Mouse (Mus musculus): ENCODE results near the gene Slc25a25. TPM values are rescaled to one million over a fixed set of nuclear protein-coding genes. Genes with fewer than 3 reads are reported as not detected.

Gene Slc25a25
- total RNA-seq, 1 experiment: 22.1 TPM

DNA sequence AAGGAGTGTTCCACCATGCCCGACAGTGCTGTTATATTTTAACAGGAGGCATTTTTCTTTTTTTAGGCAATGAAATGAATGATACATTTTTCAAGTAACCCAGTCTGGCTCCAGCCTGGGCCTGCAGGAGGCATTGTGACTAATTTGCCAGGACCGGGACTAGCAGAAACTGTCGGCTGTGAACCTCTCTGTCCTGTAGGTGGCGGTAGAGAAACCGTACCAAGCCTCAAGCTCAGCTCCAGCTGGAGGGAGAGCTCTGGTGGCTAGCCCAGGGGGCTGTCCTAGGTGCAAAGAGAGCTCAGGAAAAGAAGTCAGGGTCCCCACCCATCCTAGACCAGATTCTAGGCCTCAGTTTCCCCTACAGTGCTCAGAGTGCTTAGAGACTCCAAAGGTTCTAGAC is 37.4 kb upstream of the Slc25a25 start:
- DNase-seq (ENCODE audit: low read depth, low spot score): peak; percentile 95
- Histone ChIP-seq H3K4me1 (ENCODE audit: control insufficient read depth in 2 of 2, insufficient read depth in 2 of 2, low read length in 2 of 2, poor library complexity in 1 of 2) (peaks cover 0 to 14% of the 10 kb centered on the region in 2 experiments; a peak in 2 of 4 replicates), H3K36me3 (ENCODE audit: control insufficient read depth, insufficient read depth, low read length, poor library complexity, severe bottlenecking) (no peaks in the 10 kb centered on the region), H3K27ac (ENCODE audit: insufficient read depth, low read depth, low read length, poor library complexity, severe bottlenecking) (no peak overlapping the region), H3K9ac (ENCODE audit: insufficient read depth, low read depth, low read length, poor library complexity, severe bottlenecking) (no peak overlapping the region), H3K4me3 (ENCODE audit: insufficient read depth in 1 of 2, low read depth in 1 of 2, low read length in 2 of 2, poor library complexity in 1 of 2, severe bottlenecking in 1 of 2) (peak overlapping the region in 1 of 2 experiments; percentile 41; a peak in 1 of 4 replicates), H3K9me3 (ENCODE audit: control insufficient read depth, insufficient read depth, low read depth, low read length) (no peaks in the 10 kb centered on the region)
- TF ChIP-seq HCFC1 (IDR thresholded peaks at IDR 0.05; ENCODE audit: borderline replicate concordance, insufficient read depth, low read length) (no peak), CHD2 (IDR thresholded peaks at IDR 0.05; ENCODE audit: low read depth, low read length) (no peak), ZNF384 (IDR thresholded peaks at IDR 0.05; ENCODE audit: low read depth, low read length) (0 out of 2 replicates have a peak, but pooled peaks have one; percentile 23), MAFK (IDR thresholded peaks at IDR 0.05; ENCODE audit: insufficient read depth, low read depth, low read length) (0 out of 2 replicates have a peak, but pooled peaks have one; percentile 3), ZC3H11A (IDR thresholded peaks at IDR 0.05; ENCODE audit: borderline replicate concordance, low read depth, low read length) (no peak)
- in situ Hi-C loops (cut with MboI; ENCODE audit: low sequenced_read_pairs in 2 of 2, unreplicated experiment in 2 of 2): no loop called here

DNA sequence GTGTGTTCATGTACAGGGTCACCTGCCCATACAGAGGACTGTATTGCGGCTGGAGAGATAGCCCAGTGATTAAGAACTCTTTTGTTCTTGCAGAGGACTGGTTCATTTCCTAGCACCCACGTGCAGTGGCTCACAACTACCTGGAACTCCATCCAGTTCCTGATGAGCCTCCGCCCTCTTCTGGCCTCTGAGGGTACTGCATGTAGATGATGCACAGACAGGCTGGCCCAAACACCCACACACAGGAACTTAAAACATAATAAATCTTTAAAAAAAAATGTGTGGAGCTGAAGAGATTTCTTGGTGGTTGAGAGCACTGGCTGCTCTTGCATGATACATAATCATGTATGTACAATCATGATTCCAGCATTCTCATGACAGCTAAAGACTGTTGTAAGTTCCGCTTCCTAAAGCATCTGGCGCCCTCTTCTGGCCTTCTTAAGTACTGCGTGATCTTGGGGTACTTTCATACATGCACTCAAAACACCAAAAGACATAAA is 35.9 kb upstream of the Slc25a25 start:
- in situ Hi-C loops (cut with MboI; ENCODE audit: low sequenced_read_pairs in 2 of 2, unreplicated experiment in 2 of 2): no loop called here
- no peak overlapping the region for H3K27ac ChIP-seq (ENCODE audit: insufficient read depth, low read depth, low read length, poor library complexity, severe bottlenecking)

GRCm38 (mm10) chr2:32486155-32486554 is 34.9 kb upstream of the Slc25a25 start:
- H3K4me3 ChIP-seq (ENCODE audit: insufficient read depth in 1 of 2, low read depth in 1 of 2, low read length in 2 of 2, poor library complexity in 1 of 2, severe bottlenecking in 1 of 2): no peak overlapping the region
- DNase-seq (ENCODE audit: low read depth, low spot score): no peak
- H3K9me3 ChIP-seq (ENCODE audit: control insufficient read depth, insufficient read depth, low read depth, low read length): no peaks in the 10 kb centered on the region
- no peak overlapping the region for H3K27ac ChIP-seq (ENCODE audit: insufficient read depth, low read depth, low read length, poor library complexity, severe bottlenecking)
- 0 out of 4 replicates have a peak, but pooled peaks cover 0 to 4% of the 10 kb centered on the region in 2 experiments for H3K4me1 ChIP-seq (ENCODE audit: control insufficient read depth in 2 of 2, insufficient read depth in 2 of 2, low read length in 2 of 2, poor library complexity in 1 of 2)
- no peaks in the 10 kb centered on the region for H3K36me3 ChIP-seq (ENCODE audit: control insufficient read depth, insufficient read depth, low read length, poor library complexity, severe bottlenecking)
- no peak overlapping the region for H3K9ac ChIP-seq (ENCODE audit: insufficient read depth, low read depth, low read length, poor library complexity, severe bottlenecking)
- in situ Hi-C loops (cut with MboI; ENCODE audit: low sequenced_read_pairs in 2 of 2, unreplicated experiment in 2 of 2): no loop called here
- TF ChIP-seq ZNF384 (IDR thresholded peaks at IDR 0.05; ENCODE audit: low read depth, low read length): no peak
- no peak for TF ChIP-seq ZC3H11A (IDR thresholded peaks at IDR 0.05; ENCODE audit: borderline replicate concordance, low read depth, low read length)
- TF ChIP-seq CHD2 (IDR thresholded peaks at IDR 0.05; ENCODE audit: low read depth, low read length): no peak

More for the DNA sequence above, 35.9 kb upstream of the Slc25a25 start:
- no peaks in the 10 kb centered on the region for H3K36me3 ChIP-seq (ENCODE audit: control insufficient read depth, insufficient read depth, low read length, poor library complexity, severe bottlenecking)
- no peaks in the 10 kb centered on the region for H3K9me3 ChIP-seq (ENCODE audit: control insufficient read depth, insufficient read depth, low read depth, low read length)
- peak; percentile 94 for DNase-seq (ENCODE audit: low read depth, low spot score)
- no peak overlapping the region for H3K4me3 ChIP-seq (ENCODE audit: insufficient read depth in 1 of 2, low read depth in 1 of 2, low read length in 2 of 2, poor library complexity in 1 of 2, severe bottlenecking in 1 of 2)
- TF ChIP-seq ZNF384 (IDR thresholded peaks at IDR 0.05; ENCODE audit: low read depth, low read length): peak; percentile 59; the same call in 1 of the 2 replicates
- peak; percentile 8; the same call in 1 of the 2 replicates for TF ChIP-seq ZC3H11A (IDR thresholded peaks at IDR 0.05; ENCODE audit: borderline replicate concordance, low read depth, low read length)
- TF ChIP-seq HCFC1 (IDR thresholded peaks at IDR 0.05; ENCODE audit: borderline replicate concordance, insufficient read depth, low read length): no peak
- H3K4me1 ChIP-seq (ENCODE audit: control insufficient read depth in 2 of 2, insufficient read depth in 2 of 2, low read length in 2 of 2, poor library complexity in 1 of 2): peaks cover 0 to 6% of the 10 kb centered on the region in 2 experiments; a peak in 1 of 4 replicates
- H3K9ac ChIP-seq (ENCODE audit: insufficient read depth, low read depth, low read length, poor library complexity, severe bottlenecking): no peak overlapping the region

DNA sequence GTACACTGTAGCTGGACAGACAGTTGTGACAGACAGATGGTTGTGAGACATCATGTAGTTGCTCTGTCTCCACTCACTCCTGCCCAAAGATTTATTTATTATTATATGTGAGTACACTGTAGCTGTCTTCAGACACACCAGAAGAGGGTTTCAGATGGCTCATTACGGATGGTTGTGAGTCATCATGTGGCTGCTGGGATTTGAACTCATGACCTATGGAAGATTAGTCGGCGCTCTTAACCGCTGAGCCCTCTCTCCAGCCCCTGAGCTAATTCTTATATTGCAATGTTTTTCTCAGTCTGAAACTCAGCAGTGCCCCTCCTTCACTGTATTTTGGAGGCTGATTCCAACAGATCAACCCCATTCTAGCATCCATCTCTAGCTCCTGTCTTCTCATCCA is 34.5 kb upstream of the Slc25a25 start:
- Histone ChIP-seq H3K4me1 (ENCODE audit: control insufficient read depth in 2 of 2, insufficient read depth in 2 of 2, low read length in 2 of 2, poor library complexity in 1 of 2) (0 out of 4 replicates have a peak, but pooled peaks cover 0 to 4% of the 10 kb centered on the region in 2 experiments), H3K9me3 (ENCODE audit: control insufficient read depth, insufficient read depth, low read depth, low read length) (no peaks in the 10 kb centered on the region), H3K4me3 (ENCODE audit: insufficient read depth in 1 of 2, low read depth in 1 of 2, low read length in 2 of 2, poor library complexity in 1 of 2, severe bottlenecking in 1 of 2) (no peak overlapping the region), H3K36me3 (ENCODE audit: control insufficient read depth, insufficient read depth, low read length, poor library complexity, severe bottlenecking) (no peaks in the 10 kb centered on the region), H3K9ac (ENCODE audit: insufficient read depth, low read depth, low read length, poor library complexity, severe bottlenecking) (no peak overlapping the region), H3K27ac (ENCODE audit: insufficient read depth, low read depth, low read length, poor library complexity, severe bottlenecking) (no peak overlapping the region)
- no peak for TF ChIP-seq CHD2 (IDR thresholded peaks at IDR 0.05; ENCODE audit: low read depth, low read length)
- in situ Hi-C loops (cut with MboI; ENCODE audit: low sequenced_read_pairs in 2 of 2, unreplicated experiment in 2 of 2): no loop called here
- DNase-seq (ENCODE audit: low read depth, low spot score): no peak

GRCm38 (mm10) chr2:32484933-32485332 is 33.7 kb upstream of the Slc25a25 start:
- no peak for TF ChIP-seq CHD2 (IDR thresholded peaks at IDR 0.05; ENCODE audit: low read depth, low read length)
- no peak for TF ChIP-seq MAFK (IDR thresholded peaks at IDR 0.05; ENCODE audit: insufficient read depth, low read depth, low read length)
- no peak for TF ChIP-seq HCFC1 (IDR thresholded peaks at IDR 0.05; ENCODE audit: borderline replicate concordance, insufficient read depth, low read length)
- no peak for TF ChIP-seq ZNF384 (IDR thresholded peaks at IDR 0.05; ENCODE audit: low read depth, low read length)
- Histone ChIP-seq H3K4me3 (ENCODE audit: insufficient read depth in 1 of 2, low read depth in 1 of 2, low read length in 2 of 2, poor library complexity in 1 of 2, severe bottlenecking in 1 of 2) (no peak overlapping the region), H3K9ac (ENCODE audit: insufficient read depth, low read depth, low read length, poor library complexity, severe bottlenecking) (no peak overlapping the region), H3K27ac (ENCODE audit: insufficient read depth, low read depth, low read length, poor library complexity, severe bottlenecking) (no peak overlapping the region), H3K36me3 (ENCODE audit: control insufficient read depth, insufficient read depth, low read length, poor library complexity, severe bottlenecking) (no peaks in the 10 kb centered on the region), H3K9me3 (ENCODE audit: control insufficient read depth, insufficient read depth, low read depth, low read length) (no peaks in the 10 kb centered on the region), H3K4me1 (ENCODE audit: control insufficient read depth in 2 of 2, insufficient read depth in 2 of 2, low read length in 2 of 2, poor library complexity in 1 of 2) (0 out of 4 replicates have a peak, but pooled peaks cover 0 to 4% of the 10 kb centered on the region in 2 experiments)
- in situ Hi-C loops (cut with MboI; ENCODE audit: low sequenced_read_pairs in 2 of 2, unreplicated experiment in 2 of 2): no loop called here
- DNase-seq (ENCODE audit: low read depth, low spot score): no peak

All from ES-E14 (cell line).